Mouse (Mus musculus) A20 (cell line): ENCODE data around the gene Lefty1.
"Not testable (repeated sequence)": the region's sequence is repeated elsewhere in the genome, so short reads cannot be mapped to it uniquely, and the experiment has no call there.

ENCODE experiments used
- DNase-seq: peaks from one replicate; pipeline ENCODE4 v3.0.0-alpha.2; 2011; ENCODE audit warnings: low read depth, low spot score

Lefty1 gene

DNA sequence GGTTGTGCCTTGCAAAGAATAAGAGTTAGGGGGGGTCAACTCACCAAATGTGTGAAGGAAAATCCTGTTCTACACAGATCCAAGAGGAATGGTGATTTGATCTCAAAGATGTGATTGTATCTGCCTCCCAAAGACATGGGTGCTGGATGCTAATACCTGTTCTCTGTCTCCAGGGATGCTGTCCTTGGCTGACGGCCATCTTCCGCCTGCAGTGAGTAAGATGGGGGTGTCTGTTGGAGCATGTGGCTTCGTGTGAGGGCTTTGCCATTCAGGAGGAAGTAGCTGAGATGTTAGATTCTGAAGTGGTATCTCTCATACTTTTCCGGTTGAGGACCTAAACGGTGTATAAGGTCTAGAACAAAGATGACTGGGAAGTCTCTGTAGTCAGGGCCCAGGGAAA lies 18.0 kb downstream of the Lefty1 start:
- no peak for DNase-seq

DNA sequence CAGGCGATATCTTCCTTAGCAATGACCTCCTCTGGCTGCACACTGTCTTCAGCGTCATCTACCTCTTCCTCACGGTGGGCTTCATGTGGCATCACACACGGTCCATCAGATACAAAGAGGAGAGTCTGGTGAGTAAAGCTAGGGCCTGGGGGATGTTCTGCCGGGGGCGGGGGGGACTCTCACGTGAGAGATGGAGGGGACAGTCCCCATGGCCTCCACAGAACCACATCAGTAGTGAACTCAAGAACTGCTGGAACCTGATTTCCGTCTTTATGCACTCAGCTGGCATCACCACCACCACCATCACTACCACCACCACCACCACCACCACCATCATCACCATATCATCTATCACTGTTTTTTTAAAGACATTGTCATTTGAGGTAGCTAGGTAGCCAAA lies 21.6 kb downstream of the Lefty1 start:
- no peak for DNase-seq

GRCm38 (mm10) chr1:180956973-180957381 lies 22.2 kb downstream of the Lefty1 start:
- DNase-seq = no peak

DNA sequence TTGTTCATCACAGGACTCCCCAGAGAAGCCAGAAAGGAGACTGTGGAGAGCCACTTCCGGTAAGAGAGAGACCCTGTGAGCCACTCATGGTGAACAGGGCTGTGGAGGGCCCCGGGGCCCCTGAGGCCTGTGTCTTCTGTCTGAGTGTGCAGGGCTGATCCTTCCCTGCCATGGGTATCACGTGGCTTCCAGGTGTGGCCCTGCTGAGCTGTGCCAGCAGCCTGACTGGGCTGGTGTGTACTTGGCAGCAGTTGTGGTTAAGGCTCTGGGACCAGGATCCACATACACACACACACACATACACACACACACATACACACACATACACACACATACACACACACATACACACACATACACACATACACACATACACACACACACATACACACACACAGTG lies 23.2 kb downstream of the Lefty1 start:
- no peak for DNase-seq

- DNase-seq = no peak
Measured at GRCm38 (mm10) chr1:180958797-180959196, 24.0 kb downstream of the Lefty1 start.

- DNase-seq = no peak
Measured at GRCm38 (mm10) chr1:180965786-180966185, 31.0 kb downstream of the Lefty1 start.

GRCm38 (mm10) chr1:180966542-180966941 lies 31.7 kb downstream of the Lefty1 start:
- DNase-seq = no peak

DNA sequence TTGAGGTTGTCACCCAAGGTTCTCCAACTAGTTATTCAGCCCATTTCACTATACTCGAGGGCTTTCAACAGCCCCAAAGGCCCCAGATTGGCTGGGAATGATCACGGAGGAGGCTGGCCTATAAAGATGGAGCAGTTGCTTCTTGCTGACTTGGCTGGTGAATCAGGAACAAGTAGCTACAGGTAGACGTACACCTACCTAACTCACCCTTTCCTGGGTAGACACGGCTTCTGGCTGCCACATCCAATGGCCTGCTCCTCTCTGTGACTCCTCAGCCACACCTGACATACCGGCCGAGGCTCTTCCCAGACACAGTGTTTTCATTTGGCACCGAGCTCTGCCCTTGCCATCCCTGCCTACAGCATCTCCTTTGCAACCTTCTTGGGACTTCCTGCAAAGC lies 32.4 kb downstream of the Lefty1 start:
- no peak for DNase-seq

- no peak for DNase-seq
Measured at GRCm38 (mm10) chr1:180972941-180973340, 38.1 kb downstream of the Lefty1 start.

- peak; percentile 71 for DNase-seq
Measured at GRCm38 (mm10) chr1:180974126-180974746, 39.4 kb downstream of the Lefty1 start.

DNA sequence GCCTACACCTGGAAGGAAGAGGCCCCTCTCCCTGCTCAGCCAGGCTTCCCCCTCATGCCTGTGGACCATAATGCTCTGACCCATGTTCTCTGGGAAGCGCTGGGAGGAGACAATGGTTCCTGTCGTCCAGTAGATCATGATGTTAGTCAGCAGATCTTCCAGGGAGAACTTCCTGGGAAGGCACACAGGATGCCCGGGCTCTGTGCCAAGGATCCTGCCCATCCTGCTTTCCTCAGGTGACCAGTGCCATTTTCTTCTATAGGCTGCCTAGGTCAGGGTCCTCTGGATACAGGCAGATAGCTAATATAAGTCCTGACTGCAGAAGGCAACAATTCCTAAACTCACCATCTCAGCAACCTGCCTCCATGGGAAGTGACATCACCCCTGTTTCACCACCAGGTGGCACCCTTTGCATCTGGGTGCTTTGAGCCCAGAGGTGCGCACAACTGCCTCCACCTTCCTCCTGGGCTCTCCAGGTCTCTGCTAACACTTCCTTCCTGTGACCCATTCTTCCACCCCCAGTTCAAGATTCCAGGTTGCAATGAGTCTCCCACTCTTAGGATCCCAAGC lies 41.4 kb downstream of the Lefty1 start:
- peak; percentile 62 for DNase-seq

- no peak for DNase-seq
Measured at GRCm38 (mm10) chr1:180979484-180980251, 44.8 kb downstream of the Lefty1 start.

DNA sequence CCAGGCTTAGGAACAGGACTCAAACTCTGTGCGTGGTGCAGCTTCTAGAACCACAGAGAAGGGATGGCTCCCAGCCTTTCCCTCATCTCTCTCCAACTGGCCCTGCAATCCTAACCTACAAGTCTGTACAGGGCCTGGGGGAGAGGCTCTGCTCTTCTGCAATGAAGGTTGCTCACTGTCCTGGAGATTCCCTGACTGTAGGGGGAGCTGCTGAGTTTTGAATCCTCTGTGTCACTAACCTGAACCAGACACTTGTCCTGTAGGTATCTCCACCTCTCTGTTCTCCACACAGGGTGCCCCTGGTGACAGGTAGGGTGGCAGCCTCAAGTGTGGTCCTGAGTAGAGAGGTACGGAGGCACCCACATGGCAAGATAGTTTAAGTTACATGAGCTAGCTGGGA lies 45.6 kb downstream of the Lefty1 start:
- peak; percentile 48 for DNase-seq

DNA sequence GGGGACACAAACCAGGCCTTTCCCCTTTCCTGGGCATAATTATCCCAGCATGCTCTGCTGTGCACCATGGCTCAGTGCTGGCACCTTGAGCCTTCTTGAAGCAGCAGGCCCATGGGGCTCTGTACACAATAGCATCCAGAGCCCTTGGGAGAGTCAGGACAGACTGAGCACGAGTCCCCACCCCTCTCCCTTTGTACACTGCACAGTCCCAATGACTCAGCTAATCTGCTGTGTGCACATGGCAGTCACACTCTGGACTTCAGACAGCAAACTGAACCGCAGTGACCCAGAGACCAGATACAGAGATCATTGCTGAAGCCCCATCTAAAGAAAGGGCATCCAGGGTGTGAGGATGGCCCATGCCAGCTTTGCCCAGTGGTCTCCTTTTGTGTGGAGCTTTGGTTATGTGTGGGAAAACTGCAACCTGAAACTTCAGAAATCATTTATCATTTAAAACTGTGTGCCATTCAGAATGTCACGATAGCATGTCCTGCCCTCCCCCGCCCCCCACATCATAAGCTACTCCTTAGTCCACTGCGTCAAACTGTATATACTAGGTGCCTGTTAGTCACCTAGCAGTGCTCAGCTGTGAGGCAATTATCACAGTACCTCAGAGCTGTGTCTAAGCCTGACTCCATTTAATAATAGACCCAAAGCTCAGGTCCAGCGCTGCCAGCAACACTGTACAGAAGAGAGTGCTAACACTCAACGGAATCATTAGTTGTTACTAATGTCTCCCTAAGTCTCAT lies 46.6 kb downstream of the Lefty1 start:
- DNase-seq = not testable (repeated sequence)

DNA sequence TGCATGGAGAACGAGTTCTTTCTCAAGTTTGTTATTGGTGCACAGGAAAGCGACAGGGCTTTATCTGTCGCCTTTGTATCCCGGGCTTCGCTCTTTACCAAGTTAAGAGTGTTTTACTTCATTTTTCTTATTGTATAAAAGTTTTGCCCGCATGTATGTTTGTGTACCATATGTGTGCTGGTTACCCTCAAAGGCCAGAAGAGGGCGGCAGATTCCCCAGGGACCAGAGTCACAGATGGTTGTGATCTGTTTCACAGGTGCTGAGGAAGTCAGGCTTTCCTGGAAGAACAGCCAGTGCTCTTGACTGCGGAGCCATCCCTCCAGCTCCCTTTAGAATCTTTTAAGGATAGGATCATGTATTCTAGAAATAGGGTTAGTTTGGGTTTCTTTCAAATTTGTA lies 51.9 kb downstream of the Lefty1 start:
- DNase-seq = peak; percentile 40

GRCm38 (mm10) chr1:180987759-180988158 lies 52.9 kb downstream of the Lefty1 start:
- DNase-seq = peak; percentile 78
